Mouse (Mus musculus) liver, embryonic 11.5 days (tissue): ENCODE results near the gene Lgmn. TPM values are rescaled to one million over a fixed set of nuclear protein-coding genes. Genes with fewer than 3 reads are reported as not detected.

Experiments
- ATAC-seq: fragments of 200-750 bp; cut with Nextera tagmentation; replicated peaks from 2 replicates; pipeline ENCODE4 v1.8.0; 2017; ENCODE audit warnings: moderate number of reproducible peaks, mild to moderate bottlenecking, moderate TSS enrichment, moderate library complexity; ENCODE audit not compliant: low FRiP score
- DNase-seq: peaks from one replicate; pipeline ENCODE4 v3.0.0-alpha.2; 2017; ENCODE audit warnings: low spot score
- H3K27ac ChIP-seq: fragments of 300-500 bp; sonication (generic); 2 replicates; pipeline ENCODE4 v1.5.1; 2014; ENCODE audit warnings: mild to moderate bottlenecking, low read depth, low read length, control low read depth
- H3K27me3 ChIP-seq: fragments of 300-500 bp; sonication (generic); replicated peaks from 2 replicates; pipeline ENCODE4 v1.6.1; 2014; ENCODE audit warnings: low read length, mixed read lengths; ENCODE audit not compliant: control insufficient read depth, insufficient read depth
- H3K36me3 ChIP-seq: fragments of 300-500 bp; sonication (generic); 2 replicates; pipeline ENCODE4 v1.6.1; 2014; ENCODE audit warnings: mild to moderate bottlenecking, low read length, moderate library complexity, mixed read lengths; ENCODE audit not compliant: control insufficient read depth, insufficient read depth
- H3K4me1 ChIP-seq: fragments of 300-500 bp; sonication (generic); replicated peaks from 2 replicates; pipeline ENCODE4 v1.6.1; 2014; ENCODE audit warnings: low read length, mixed read lengths; ENCODE audit not compliant: control insufficient read depth, insufficient read depth
- H3K4me2 ChIP-seq: fragments of 300-500 bp; sonication (generic); 2 replicates; pipeline ENCODE4 v1.6.1; 2014; ENCODE audit warnings: mild to moderate bottlenecking, control low read depth, moderate library complexity
- H3K4me3 ChIP-seq: fragments of 300-500 bp; sonication (generic); 2 replicates; pipeline ENCODE4 v1.5.1; 2014; ENCODE audit warnings: low read depth, low read length, control low read depth
- H3K9ac ChIP-seq: fragments of 300-500 bp; sonication (generic); 2 replicates; pipeline ENCODE4 v1.6.1; 2014; ENCODE audit warnings: low read depth, low read length, control low read depth
- H3K9me3 ChIP-seq: fragments of 300-500 bp; sonication (generic); 2 replicates; pipeline ENCODE4 v1.6.1; 2016; ENCODE audit warnings: low read length, inconsistent platforms, mixed read lengths; ENCODE audit not compliant: control insufficient read depth
- WGBS: fragments of 180-500 bp; shearing (Covaris S2); extraction: QIAGEN DNeasy Blood & Tissue Kit; methylation state at CpG from one replicate; pipeline ENCODE4 v1.1.7; 2014; 5-methylcytosine and 5-hydroxymethylcytosine counted together
- polyA plus RNA-seq: library from polyadenylated mRNA; unstranded; fragments of >200 nt; fragmentation: Nextera tagmentation; extraction: Ambion mirVana; gene quantifications from 2 replicates; pipeline ENCODE4 v1.2.1, GENCODE M21; 2014

The Lgmn gene
- polyA plus RNA-seq, 1 experiment from 2014 or later: 59.5 TPM

DNA sequence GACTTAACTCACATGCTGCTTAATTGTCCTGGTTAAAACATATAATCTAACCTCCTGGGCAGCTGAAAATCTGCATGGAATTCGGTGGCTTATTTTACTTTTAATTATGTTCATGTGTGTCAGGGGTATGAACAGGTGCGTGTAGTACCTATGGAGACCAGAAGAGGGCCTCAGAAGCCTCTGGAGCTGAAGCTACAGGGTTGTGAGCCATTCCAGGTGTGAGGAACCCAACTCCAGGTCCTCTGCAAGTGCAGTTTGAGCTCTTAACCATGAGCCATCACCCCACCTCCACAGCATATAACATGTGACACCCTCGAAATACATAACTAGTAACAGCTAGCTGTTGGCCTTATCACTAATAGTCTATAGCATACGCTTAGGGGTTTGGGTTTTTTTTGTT is 47.6 kb downstream of the Lgmn start:
- ATAC-seq (no peak), DNase-seq (no peak)

DNA sequence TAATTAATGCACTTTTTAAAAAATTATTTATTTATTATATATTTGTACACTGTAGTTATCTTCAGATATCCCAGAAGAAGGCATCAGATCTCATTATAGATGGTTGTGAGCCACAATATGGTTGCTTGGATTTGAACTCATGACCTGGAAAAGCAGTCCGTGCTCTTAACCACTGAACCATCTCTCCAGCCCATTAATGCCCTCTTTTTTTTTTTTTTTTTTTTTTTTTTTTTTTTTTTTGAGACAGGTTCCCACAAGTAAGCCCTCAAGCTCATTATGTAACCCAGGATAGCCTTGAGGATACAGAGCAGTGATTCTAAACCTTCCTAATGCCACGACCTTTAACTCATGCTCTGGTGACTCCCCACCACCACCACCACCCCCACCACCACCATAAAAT is 48.5 kb downstream of the Lgmn start:
- H3K27me3 ChIP-seq: no peaks in the 10 kb centered on the region
- no peak overlapping the region for H3K9ac ChIP-seq
- H3K4me3 ChIP-seq: no peak overlapping the region
- ATAC-seq (no peak), DNase-seq (no peak)
- H3K27ac ChIP-seq: no peak overlapping the region
- WGBS: 79% methylated on average over 2 of the region's 2 CpGs
- no peaks in the 10 kb centered on the region for H3K9me3 ChIP-seq
- no peak overlapping the region for H3K4me2 ChIP-seq
- H3K4me1 ChIP-seq: no peaks in the 10 kb centered on the region
- H3K36me3 ChIP-seq: no peaks in the 10 kb centered on the region; the same call in 1 of the 2 replicates

More for the DNA sequence above, 47.6 kb downstream of the Lgmn start:
- Histone ChIP-seq H3K4me2 (no peak overlapping the region), H3K27me3 (no peaks in the 10 kb centered on the region), H3K4me1 (no peaks in the 10 kb centered on the region), H3K36me3 (no peaks in the 10 kb centered on the region; the same call in 1 of the 2 replicates), H3K27ac (no peak overlapping the region), H3K9me3 (no peaks in the 10 kb centered on the region), H3K4me3 (no peak overlapping the region), H3K9ac (no peak overlapping the region)
- WGBS: 64% methylated on average over 4 of the region's 4 CpGs

DNA sequence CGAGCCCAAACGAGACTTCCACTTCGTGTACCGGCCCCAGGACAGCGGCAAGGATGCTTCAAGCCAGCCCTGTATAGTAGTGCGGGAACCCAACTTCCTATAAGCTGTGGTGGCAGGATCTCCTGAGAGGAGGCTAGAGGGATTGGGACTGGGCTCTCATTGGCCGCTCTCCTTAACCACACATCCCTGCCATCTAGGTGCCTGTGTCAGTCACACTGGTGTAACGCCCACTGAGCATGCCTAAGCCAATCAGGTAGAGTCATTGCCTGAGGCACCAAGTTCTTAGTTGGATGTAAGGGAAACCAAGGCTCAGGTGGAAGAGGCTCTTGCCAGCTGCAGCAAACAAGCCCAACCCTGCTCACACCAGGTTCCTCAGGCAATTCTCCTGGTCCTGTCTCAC is 49.6 kb downstream of the Lgmn start:
- WGBS: 65% methylated on average over 8 of the region's 8 CpGs
- no peaks in the 10 kb centered on the region for H3K9me3 ChIP-seq

DNA sequence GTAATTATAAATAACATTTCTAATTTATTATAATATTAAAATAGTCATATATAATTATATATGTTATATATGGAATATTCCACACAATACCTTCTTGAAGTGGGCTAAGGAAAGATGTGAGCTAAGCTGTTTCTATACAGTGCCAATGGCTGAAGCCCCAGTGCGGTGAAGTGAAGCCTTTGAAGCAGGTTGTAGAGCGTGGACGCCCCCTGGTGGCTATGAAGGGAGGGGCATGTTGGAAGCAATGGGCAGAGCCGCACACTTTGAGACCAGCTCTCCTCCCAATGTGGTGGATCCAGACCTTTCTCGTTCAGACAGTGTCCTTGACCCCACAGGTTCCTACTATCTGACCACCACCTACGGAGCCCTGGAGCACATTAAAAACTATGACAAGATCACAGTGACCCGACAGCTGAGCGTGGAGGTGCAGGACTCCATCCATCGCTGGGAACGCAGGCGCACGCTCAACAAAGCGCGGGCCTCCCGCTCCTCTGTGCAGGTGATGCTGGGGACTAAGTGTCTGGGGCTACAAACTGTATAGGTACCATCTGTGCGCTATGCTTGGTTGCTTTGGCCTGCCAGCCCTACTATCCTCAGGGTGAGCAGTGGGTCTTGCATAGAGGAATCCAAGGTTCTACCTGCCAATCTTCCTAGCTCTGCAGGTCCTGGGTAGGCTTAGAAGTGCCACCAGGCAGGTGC is 52.2 kb downstream of the Lgmn start:
- WGBS: 64% methylated on average over 16 of the region's 16 CpGs
- Histone ChIP-seq H3K27ac (no peak overlapping the region), H3K4me2 (no peak overlapping the region), H3K4me3 (no peak overlapping the region), H3K27me3 (no peaks in the 10 kb centered on the region), H3K9ac (no peak overlapping the region), H3K9me3 (no peaks in the 10 kb centered on the region), H3K36me3 (peaks cover 3% of the 10 kb centered on the region; the same call in 1 of the 2 replicates), H3K4me1 (no peaks in the 10 kb centered on the region)
- DNase-seq (peak; percentile 72), ATAC-seq (peak; percentile 48)

More for the DNA sequence above, 49.6 kb downstream of the Lgmn start:
- no peak overlapping the region for H3K9ac ChIP-seq
- no peak overlapping the region for H3K27ac ChIP-seq
- no peaks in the 10 kb centered on the region for H3K27me3 ChIP-seq
- no peaks in the 10 kb centered on the region; the same call in 1 of the 2 replicates for H3K36me3 ChIP-seq
- DNase-seq (no peak), ATAC-seq (no peak)
- no peak overlapping the region for H3K4me3 ChIP-seq
- H3K4me2 ChIP-seq: no peak overlapping the region
- no peaks in the 10 kb centered on the region for H3K4me1 ChIP-seq

DNA sequence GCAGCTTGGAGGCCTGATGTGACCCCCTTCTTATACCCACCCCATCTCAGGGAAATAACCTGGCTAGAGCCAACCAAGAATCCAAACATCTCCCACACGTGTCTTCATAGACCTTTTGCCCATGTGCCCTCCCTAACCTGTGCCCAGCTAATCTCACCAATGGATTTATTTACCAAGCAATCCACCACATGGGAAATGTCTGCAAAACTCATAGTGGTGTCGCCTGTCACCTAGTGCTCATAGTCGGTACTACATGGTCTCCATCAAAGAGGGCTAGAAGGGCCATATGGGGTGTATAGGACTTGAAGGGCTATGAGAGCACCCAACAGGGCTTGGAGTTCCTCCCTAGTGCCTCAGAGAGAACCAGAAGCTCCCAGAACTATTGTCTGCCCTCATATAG is 54.8 kb downstream of the Lgmn start:
- H3K9me3 ChIP-seq: no peaks in the 10 kb centered on the region
- H3K36me3 ChIP-seq: peaks cover 5% of the 10 kb centered on the region
- ATAC-seq (0 out of 2 replicates have a peak, but pooled peaks have one; percentile 23), DNase-seq (no peak)
- no peak overlapping the region for H3K27ac ChIP-seq
- WGBS: 30% methylated on average over 3 of the region's 3 CpGs
- H3K4me3 ChIP-seq: no peak overlapping the region
- no peak overlapping the region for H3K9ac ChIP-seq
- no peaks in the 10 kb centered on the region for H3K4me1 ChIP-seq
- H3K27me3 ChIP-seq: no peaks in the 10 kb centered on the region
- H3K4me2 ChIP-seq: no peak overlapping the region

DNA sequence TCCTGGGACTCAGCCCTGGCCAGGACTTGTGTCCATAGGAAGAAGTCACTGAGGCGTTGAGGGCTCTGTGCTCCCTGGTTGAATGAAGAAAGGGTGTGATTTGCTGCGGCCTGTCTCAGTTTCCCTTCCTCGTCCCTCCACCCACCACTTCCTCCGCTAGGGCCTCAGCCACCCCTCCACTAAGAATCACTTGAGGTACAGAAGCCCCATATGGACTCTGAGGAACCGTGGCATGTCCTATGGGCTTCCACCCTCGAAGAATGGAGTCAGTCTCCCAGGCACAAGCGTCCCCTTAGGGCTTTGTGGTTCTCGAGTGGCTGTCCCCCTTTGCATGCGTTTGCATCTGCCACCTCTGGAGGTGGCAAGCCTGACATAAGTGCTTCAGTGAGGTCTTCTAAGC is 56.3 kb downstream of the Lgmn start:
- 79% methylated on average over 9 of the region's 9 CpGs for WGBS
- no peaks in the 10 kb centered on the region for H3K27me3 ChIP-seq
- no peak overlapping the region for H3K4me3 ChIP-seq
- H3K36me3 ChIP-seq: peaks cover 7% of the 10 kb centered on the region
- no peaks in the 10 kb centered on the region for H3K9me3 ChIP-seq
- H3K4me2 ChIP-seq: no peak overlapping the region
- H3K9ac ChIP-seq: no peak overlapping the region
- H3K4me1 ChIP-seq: no peaks in the 10 kb centered on the region
- ATAC-seq (no peak), DNase-seq (no peak)
- H3K27ac ChIP-seq: no peak overlapping the region

DNA sequence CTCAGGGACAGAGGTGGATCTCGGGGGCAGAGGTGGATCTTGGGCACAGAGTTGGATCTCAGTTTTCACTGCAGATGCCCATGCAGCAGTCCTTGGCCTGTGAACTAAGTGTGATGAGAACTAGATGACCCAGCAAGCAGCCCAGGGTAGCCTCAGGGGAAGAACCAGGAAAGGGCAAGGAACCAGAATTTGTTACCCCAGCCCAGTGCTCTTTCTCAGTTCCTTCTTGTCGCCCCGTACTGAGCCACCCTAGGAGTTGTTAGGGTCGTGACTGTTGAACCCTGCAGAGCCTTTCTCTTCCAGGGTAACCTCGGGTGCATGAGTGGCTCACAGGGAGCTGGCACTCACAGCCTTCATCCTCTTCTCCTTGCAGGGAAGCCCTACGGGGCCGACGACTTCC is 57.4 kb downstream of the Lgmn start:
- Histone ChIP-seq H3K36me3 (peaks cover 7% of the 10 kb centered on the region), H3K9me3 (no peaks in the 10 kb centered on the region), H3K4me2 (no peak overlapping the region), H3K9ac (no peak overlapping the region), H3K4me1 (no peaks in the 10 kb centered on the region), H3K4me3 (no peak overlapping the region), H3K27ac (no peak overlapping the region), H3K27me3 (no peaks in the 10 kb centered on the region)
- WGBS: 84% methylated on average over 8 of the region's 8 CpGs
- DNase-seq (no peak), ATAC-seq (no peak)

DNA sequence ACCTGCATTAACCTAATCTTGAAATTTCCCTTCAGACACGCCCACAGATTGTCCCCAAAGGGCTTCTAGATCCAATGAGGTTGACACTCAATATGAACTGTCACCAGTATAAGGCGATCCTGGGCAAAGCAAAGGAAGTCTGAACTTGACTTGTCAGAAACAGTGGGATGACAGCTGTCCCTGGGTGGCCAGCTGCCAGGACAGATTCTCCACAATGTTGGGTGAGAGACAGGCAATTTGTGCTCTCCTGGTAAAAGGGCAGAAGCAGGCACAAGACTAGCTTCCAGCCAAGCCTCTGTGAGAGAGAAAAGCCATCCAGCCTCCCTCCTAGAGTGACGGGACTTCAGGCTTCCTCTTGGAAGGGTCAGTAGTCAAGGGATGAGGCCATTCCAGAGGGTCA is 67.3 kb downstream of the Lgmn start:
- 79% methylated on average over 3 of the region's 3 CpGs for WGBS
- Histone ChIP-seq H3K4me1 (no peaks in the 10 kb centered on the region), H3K9ac (no peak overlapping the region), H3K4me3 (no peak overlapping the region), H3K4me2 (no peak overlapping the region), H3K36me3 (peaks cover 4% of the 10 kb centered on the region; the same call in 1 of the 2 replicates), H3K27ac (no peak overlapping the region), H3K27me3 (no peaks in the 10 kb centered on the region), H3K9me3 (no peaks in the 10 kb centered on the region)
- no peak for DNase-seq
- no peak for ATAC-seq

DNA sequence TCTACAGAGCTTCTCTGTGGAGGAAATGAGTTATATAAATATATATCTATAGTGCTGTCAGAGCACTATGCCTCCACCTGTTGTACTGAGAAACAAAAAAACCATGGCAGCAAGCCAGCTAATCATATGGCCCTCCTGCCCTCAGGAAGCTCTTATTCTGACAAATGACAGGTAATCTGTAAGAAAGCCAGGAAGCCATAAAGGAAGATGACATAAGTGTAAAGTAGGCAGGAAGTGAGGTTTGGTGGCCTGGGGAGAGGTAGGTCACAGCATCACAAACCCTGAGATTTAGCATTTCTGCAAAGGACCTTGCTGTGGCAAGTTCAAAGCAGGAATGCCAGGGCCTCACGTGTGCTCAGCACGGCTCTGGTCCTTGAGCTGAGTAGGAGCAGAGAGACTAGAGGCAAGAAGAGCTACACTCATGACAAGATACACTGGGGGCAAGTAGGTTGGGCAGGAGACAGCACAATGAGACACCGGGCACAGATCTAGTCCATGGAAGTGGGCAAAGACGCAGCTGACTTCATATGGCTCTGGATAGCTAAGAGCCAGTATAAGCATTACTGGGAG is 68.6 kb downstream of the Lgmn start:
- ATAC-seq: no peak
- no peak for DNase-seq
- H3K27ac ChIP-seq: no peak overlapping the region
- 87% methylated on average over 4 of the region's 4 CpGs for WGBS
- peaks cover 4% of the 10 kb centered on the region; the same call in 1 of the 2 replicates for H3K36me3 ChIP-seq
- no peaks in the 10 kb centered on the region for H3K4me1 ChIP-seq
- no peak overlapping the region for H3K9ac ChIP-seq
- H3K4me2 ChIP-seq: no peak overlapping the region
- no peak overlapping the region for H3K4me3 ChIP-seq
- H3K9me3 ChIP-seq: no peaks in the 10 kb centered on the region
- no peaks in the 10 kb centered on the region for H3K27me3 ChIP-seq
